Mouse (Mus musculus) erythroblast, embryonic 14.5 days (primary cell): ENCODE measurements around the gene Os9. TPM values are rescaled to one million over a fixed set of nuclear protein-coding genes. Genes with fewer than 3 reads are reported as not detected.
A peak's percentile ranks its signal among the peaks of the same experiment; 100 is the strongest.

ENCODE experiments used
- H3K27me3 ChIP-seq: 2 replicates; pipeline ENCODE4 v1.6.1; 2012; ENCODE audit warnings: inconsistent platforms; ENCODE audit not compliant: control insufficient read depth
- H3K36me3 ChIP-seq: 2 replicates; pipeline ENCODE4 v1.6.1; 2012; ENCODE audit warnings: mild to moderate bottlenecking, inconsistent platforms; ENCODE audit not compliant: control insufficient read depth
- H3K4me1 ChIP-seq: 2 replicates; pipeline ENCODE4 v1.6.1; 2012; ENCODE audit warnings: inconsistent platforms; ENCODE audit not compliant: control insufficient read depth
- H3K4me3 ChIP-seq: replicated peaks from 2 replicates; pipeline ENCODE3; 2012; ENCODE audit warnings: moderate library complexity, mild to moderate bottlenecking, inconsistent platforms
- H3K9me3 ChIP-seq: 2 replicates; pipeline ENCODE4 v1.6.1; 2012; ENCODE audit warnings: low read length, inconsistent platforms, mixed read lengths; ENCODE audit not compliant: control insufficient read depth
- GATA1 ChIP-seq: IDR thresholded peaks from 2 replicates; pipeline ENCODE4 v1.6.1; 2012; ENCODE audit warnings: low read length, inconsistent platforms, mixed read lengths
- TAL1 ChIP-seq: IDR thresholded peaks from 3 replicates; pipeline ENCODE4 v1.6.1; 2012; ENCODE audit warnings: low read length, inconsistent platforms, mixed read lengths
- polyA plus RNA-seq: library from polyadenylated mRNA; stranded (reverse); fragments of >175 nt; gene quantifications from 2 replicates; pipeline ENCODE4 v1.2.3, GENCODE M21; 2012

Gene Os9
- polyA plus RNA-seq: 13.2 and 14.7 TPM in 2 replicates

- Histone ChIP-seq H3K4me3 (peak within 1 kb of the TSS; percentile 85), H3K27me3 (no peaks in the 10 kb centered on the region), H3K4me1 (peaks cover 57% of the 10 kb centered on the region), H3K36me3 (peaks cover 38% of the 10 kb centered on the region), H3K9me3 (no peaks in the 10 kb centered on the region)
- TF ChIP-seq GATA1 (no peak), TAL1 (no peak)
Observed at GRCm38 (mm10) chr10:127121066-127121477, at the start of gene Os9. Gene Os9, minus strand, starts transcription at chr10:127121131.

DNA sequence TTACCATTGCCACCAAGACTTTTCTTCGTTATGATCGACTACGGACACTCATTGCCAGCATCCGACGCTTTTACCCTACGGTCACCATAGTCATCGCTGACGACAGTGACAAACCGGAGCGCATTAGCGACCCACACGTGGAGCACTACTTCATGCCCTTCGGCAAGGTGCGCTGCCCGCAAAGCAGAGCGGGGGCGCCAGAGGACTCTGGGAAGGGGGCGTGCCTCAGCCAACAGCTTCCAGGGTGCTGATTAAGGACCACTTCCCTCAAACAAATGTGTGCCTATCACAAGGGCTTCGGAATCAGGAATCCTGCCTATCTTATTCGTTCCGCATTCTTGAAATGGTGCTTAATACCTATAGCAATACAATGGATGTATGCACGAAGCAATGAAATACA, 49.1 kb upstream of the Os9 start:
- H3K4me3 ChIP-seq: no peak overlapping the region
- peaks cover 3% of the 10 kb centered on the region for H3K36me3 ChIP-seq
- peaks cover 39% of the 10 kb centered on the region for H3K4me1 ChIP-seq
- peaks cover 68% of the 10 kb centered on the region for H3K27me3 ChIP-seq
- no peaks in the 10 kb centered on the region; the same call in 1 of the 2 replicates for H3K9me3 ChIP-seq
- TF ChIP-seq TAL1 (no peak), GATA1 (no peak)

- peaks cover 45% of the 10 kb centered on the region for H3K4me1 ChIP-seq
- peaks cover 80% of the 10 kb centered on the region for H3K27me3 ChIP-seq
- H3K9me3 ChIP-seq: no peaks in the 10 kb centered on the region; the same call in 1 of the 2 replicates
- TF ChIP-seq TAL1 (no peak), GATA1 (no peak)
- no peak overlapping the region for H3K4me3 ChIP-seq
- H3K36me3 ChIP-seq: peaks cover 3% of the 10 kb centered on the region
Observed at GRCm38 (mm10) chr10:127167614-127168192, 46.8 kb upstream of the Os9 start.

DNA sequence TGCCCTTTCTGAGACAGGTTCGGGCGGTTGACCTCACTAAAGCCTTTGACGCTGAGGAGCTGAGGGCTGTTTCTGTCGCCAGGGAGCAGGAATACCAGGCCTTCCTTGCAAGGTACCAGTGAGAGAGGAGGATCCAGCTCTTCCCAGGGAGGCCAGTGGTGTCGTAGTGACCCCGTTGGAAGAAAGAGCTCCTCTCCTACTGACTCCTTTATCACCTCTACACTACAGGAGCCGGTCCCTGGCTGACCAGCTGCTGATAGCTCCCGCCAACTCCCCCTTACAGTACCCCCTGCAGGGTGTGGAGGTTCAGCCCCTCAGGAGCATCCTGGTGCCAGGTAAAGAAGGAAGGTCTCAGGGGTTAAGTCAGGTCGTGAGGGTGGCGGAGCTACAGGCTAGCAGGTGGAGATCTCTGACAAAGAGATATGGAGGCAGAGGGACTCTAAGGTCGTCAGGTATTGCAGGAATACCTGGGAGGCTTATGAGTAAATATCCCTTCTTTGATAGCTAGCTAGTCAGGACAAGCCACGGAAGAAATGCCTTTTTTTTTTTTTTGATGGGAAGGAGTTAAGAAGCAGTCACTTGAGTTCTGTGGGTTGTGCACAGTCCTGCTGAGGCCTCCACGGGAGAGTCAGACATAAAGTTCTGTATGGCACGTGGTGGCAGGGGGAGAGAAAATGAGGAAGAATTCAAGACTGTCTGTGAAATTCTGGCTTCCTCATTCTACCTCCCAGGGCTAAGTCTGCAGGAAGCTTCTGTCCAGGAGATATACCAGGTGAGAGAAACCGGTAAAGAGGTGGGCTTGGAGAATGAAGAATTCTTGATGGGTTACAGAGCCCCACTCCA, 46.1 kb upstream of the Os9 start:
- H3K4me3 ChIP-seq: no peak overlapping the region
- H3K9me3 ChIP-seq: no peaks in the 10 kb centered on the region; the same call in 1 of the 2 replicates
- peaks cover 2% of the 10 kb centered on the region for H3K36me3 ChIP-seq
- TF ChIP-seq GATA1: no peak
- TF ChIP-seq TAL1: no peak
- H3K27me3 ChIP-seq: peaks cover 80% of the 10 kb centered on the region
- H3K4me1 ChIP-seq: peaks cover 45% of the 10 kb centered on the region

GRCm38 (mm10) chr10:127166404-127166715, 45.4 kb upstream of the Os9 start:
- Histone ChIP-seq H3K36me3 (no peaks in the 10 kb centered on the region), H3K27me3 (peaks cover 80% of the 10 kb centered on the region), H3K4me1 (peaks cover 44% of the 10 kb centered on the region), H3K9me3 (no peaks in the 10 kb centered on the region; the same call in 1 of the 2 replicates), H3K4me3 (peak overlapping the region; percentile 63)
- no peak for TF ChIP-seq TAL1
- no peak for TF ChIP-seq GATA1

DNA sequence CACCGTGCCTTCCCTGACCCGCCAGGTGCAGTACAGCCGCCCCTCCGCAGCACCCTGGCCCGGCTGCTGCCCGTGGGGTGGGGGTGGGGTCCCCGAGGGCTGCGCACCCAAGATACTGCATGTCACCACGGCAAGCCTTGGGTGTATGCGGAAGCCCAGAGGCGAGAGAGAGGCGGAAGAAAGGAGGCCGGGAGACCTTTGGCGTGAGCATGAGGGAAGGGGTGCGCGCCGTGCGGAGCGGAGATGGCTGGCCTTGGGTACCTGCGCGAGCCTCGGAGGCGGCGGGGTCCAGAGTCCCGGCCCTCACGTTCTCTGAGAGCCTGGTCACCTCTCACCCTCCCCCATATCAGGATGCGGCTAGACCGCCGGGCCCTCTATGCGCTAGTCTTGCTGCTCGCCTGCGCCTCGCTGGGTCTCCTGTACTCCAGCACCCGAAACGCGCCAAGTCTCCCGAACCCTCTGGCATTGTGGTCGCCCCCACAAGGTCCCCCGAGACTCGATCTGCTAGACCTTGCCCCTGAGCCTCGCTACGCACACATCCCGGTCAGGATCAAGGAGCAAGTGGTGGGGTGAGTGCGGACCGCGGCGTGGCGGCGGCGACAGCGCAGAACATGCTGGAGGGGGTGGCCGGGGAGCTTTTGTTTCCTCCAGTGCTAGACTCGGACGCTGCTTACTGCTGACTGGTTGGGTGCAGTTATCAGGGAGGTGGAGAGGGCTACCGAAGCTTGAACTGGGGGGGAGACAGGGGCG, 44.9 kb upstream of the Os9 start:
- no peaks in the 10 kb centered on the region; the same call in 1 of the 2 replicates for H3K9me3 ChIP-seq
- H3K4me1 ChIP-seq: peaks cover 39% of the 10 kb centered on the region
- H3K36me3 ChIP-seq: no peaks in the 10 kb centered on the region
- TF ChIP-seq GATA1: no peak
- TF ChIP-seq TAL1: no peak
- peak overlapping the region; percentile 63 for H3K4me3 ChIP-seq
- peaks cover 75% of the 10 kb centered on the region for H3K27me3 ChIP-seq

- Histone ChIP-seq H3K36me3 (no peaks in the 10 kb centered on the region), H3K4me1 (peaks cover 34% of the 10 kb centered on the region), H3K4me3 (peak overlapping the region; percentile 63), H3K9me3 (no peaks in the 10 kb centered on the region; the same call in 1 of the 2 replicates), H3K27me3 (peaks cover 70% of the 10 kb centered on the region)
- TF ChIP-seq GATA1: no peak
- TF ChIP-seq TAL1: no peak
Observed at GRCm38 (mm10) chr10:127165354-127165653, 44.4 kb upstream of the Os9 start.

GRCm38 (mm10) chr10:127164631-127165353, 43.9 kb upstream of the Os9 start, which contains the start of gene B4galnt1:
Gene B4galnt1, plus strand, starts transcription at chr10:127165225.
- Histone ChIP-seq H3K9me3 (no peaks in the 10 kb centered on the region; the same call in 1 of the 2 replicates), H3K36me3 (no peaks in the 10 kb centered on the region), H3K27me3 (peaks cover 65% of the 10 kb centered on the region), H3K4me3 (peak within 1 kb of the TSS; percentile 63), H3K4me1 (peaks cover 29% of the 10 kb centered on the region)
- TF ChIP-seq TAL1: no peak
- no peak for TF ChIP-seq GATA1
